ENCODE assay signal across 26 mouse cellular contexts in genomic region chr2:159571862-159572261, GRCm38 (mm10).
"Had no signal": no experiment of that assay in that cellular context is flagged by ENCODE, and none has a peak within 500 bp of the region (broad histone marks: within the 10 kb centered on the region; RNA-seq: fewer than 3 reads in every experiment).

No protein-coding gene starts in this region.

- ATAC-seq: hindbrain, embryonic 16.5 days; inflammation-experienced regulatory T-cells, adult 6 months; intestine, embryonic 15.5 days; intestine, postnatal 0 days; liver, embryonic 12.5 days had no signal

- H3K36me3 ChIP-seq: hindbrain, embryonic 10.5 days; hindbrain, embryonic 12.5 days; intestine, embryonic 15.5 days; limb, embryonic 13.5 days; limb, embryonic 15.5 days; liver, embryonic 12.5 days had no signal

- H3K9ac ChIP-seq: hindbrain, embryonic 12.5 days; hindbrain, embryonic 14.5 days; intestine, embryonic 15.5 days; limb, embryonic 13.5 days; limb, embryonic 15.5 days; liver, embryonic 12.5 days; liver, embryonic 14.5 days had no signal

- H3K27me3 ChIP-seq: hindbrain, embryonic 12.5 days; intestine, embryonic 15.5 days; limb, embryonic 15.5 days; liver, embryonic 12.5 days had no signal

- H3K4me2 ChIP-seq: heart, embryonic 11.5 days; hindbrain, embryonic 12.5 days; hindbrain, embryonic 14.5 days; intestine, embryonic 15.5 days; limb, embryonic 13.5 days; limb, embryonic 15.5 days; liver, embryonic 12.5 days had no signal

- H3K9me3 ChIP-seq: hindbrain, embryonic 10.5 days; hindbrain, embryonic 12.5 days; intestine, embryonic 15.5 days; limb, embryonic 13.5 days; limb, embryonic 15.5 days; liver, embryonic 12.5 days had no signal

- H3K27ac ChIP-seq: heart, adult 2 months; hindbrain, embryonic 10.5 days; hindbrain, embryonic 12.5 days; hindbrain, embryonic 14.5 days; intestine, embryonic 15.5 days; layer of hippocampus, adult 2 months; limb, embryonic 13.5 days; limb, embryonic 15.5 days; liver, embryonic 12.5 days; liver, embryonic 14.5 days had no signal

- DNase-seq: gastrocnemius, postnatal 10 days; gastrocnemius, postnatal 25 days; heart, adult 2 months; heart, postnatal 10 days; heart, postnatal 4 days; kidney, adult 18-20 months; kidney, adult 8-10 months; kidney, postnatal 10 days; kidney, postnatal 25 days; kidney, postnatal 4 days; layer of hippocampus, postnatal 36 days; left cerebral cortex, postnatal 4 days; lung, adult 18-20 months had no signal

- H3K4me3 ChIP-seq: heart, adult 2 months; hindbrain, embryonic 10.5 days; hindbrain, embryonic 12.5 days; intestine, embryonic 15.5 days; layer of hippocampus, adult 2 months; limb, embryonic 13.5 days; limb, embryonic 15.5 days; liver, embryonic 12.5 days had no signal

- H3K4me1 ChIP-seq: hindbrain, embryonic 12.5 days; intestine, embryonic 15.5 days; limb, embryonic 15.5 days; liver, embryonic 12.5 days had no signal
